Mouse (Mus musculus) kidney, embryonic 15.5 days (tissue): ENCODE results near the gene Capzb. TPM values are rescaled to one million over a fixed set of nuclear protein-coding genes. Genes with fewer than 3 reads are reported as not detected.

Source experiments
- ATAC-seq: fragments of 200-750 bp; cut with Nextera tagmentation; replicated peaks from 2 replicates; pipeline ENCODE4 v1.8.0; 2017; ENCODE audit warnings: moderate TSS enrichment; ENCODE audit not compliant: low FRiP score
- H3K27ac ChIP-seq: fragments of 300-500 bp; sonication (generic); 2 replicates; pipeline ENCODE4 v1.5.1; 2015; ENCODE audit warnings: mild to moderate bottlenecking, inconsistent platforms
- H3K27me3 ChIP-seq: fragments of 300-500 bp; sonication (generic); 2 replicates; pipeline ENCODE4 v1.6.1; 2015; ENCODE audit warnings: inconsistent platforms
- H3K36me3 ChIP-seq: fragments of 300-500 bp; sonication (generic); 2 replicates; pipeline ENCODE4 v1.6.1; 2015; ENCODE audit warnings: inconsistent platforms
- H3K4me1 ChIP-seq: fragments of 300-500 bp; sonication (generic); 2 replicates; pipeline ENCODE4 v1.6.1; 2015; ENCODE audit warnings: inconsistent platforms
- H3K4me2 ChIP-seq: fragments of 300-500 bp; sonication (generic); 2 replicates; pipeline ENCODE4 v1.6.1; 2015; ENCODE audit warnings: moderate library complexity, mild to moderate bottlenecking, inconsistent platforms
- H3K4me3 ChIP-seq: fragments of 300-500 bp; sonication (generic); replicated peaks from 2 replicates; pipeline ENCODE4 v1.5.1; 2015; ENCODE audit warnings: mild to moderate bottlenecking, inconsistent platforms
- H3K9ac ChIP-seq: fragments of 300-500 bp; sonication (generic); 2 replicates; pipeline ENCODE4 v1.6.1; 2015; ENCODE audit warnings: mild to moderate bottlenecking, inconsistent platforms
- H3K9me3 ChIP-seq: fragments of 300-500 bp; sonication (generic); replicated peaks from 2 replicates; pipeline ENCODE4 v1.6.1; 2016; ENCODE audit warnings: inconsistent platforms
- WGBS: fragments of 180-500 bp; shearing (Covaris S2); methylation state at CpG from one replicate; pipeline ENCODE4 v1.1.7; 2015; ENCODE audit warnings: mixed read lengths; 5-methylcytosine and 5-hydroxymethylcytosine counted together
- polyA plus RNA-seq: library from polyadenylated mRNA; unstranded; fragments of >200 nt; fragmentation: Nextera tagmentation; extraction: Ambion mirVana; gene quantifications from 2 replicates; pipeline ENCODE4 v1.2.1, GENCODE M21; 2015

Gene Capzb
- polyA plus RNA-seq, 1 experiment from 2014 or later: 395 TPM

- H3K4me2 ChIP-seq: no peak overlapping the region
- no peaks in the 10 kb centered on the region for H3K9me3 ChIP-seq
- H3K4me3 ChIP-seq: no peak overlapping the region
- peaks cover 1% of the 10 kb centered on the region; the same call in 1 of the 2 replicates for H3K4me1 ChIP-seq
- ATAC-seq: no peak
- no peaks in the 10 kb centered on the region for H3K36me3 ChIP-seq
- H3K27ac ChIP-seq: no peak overlapping the region
- no peak overlapping the region for H3K9ac ChIP-seq
- WGBS: 86% methylated on average over 5 of the region's 5 CpGs
- no peaks in the 10 kb centered on the region for H3K27me3 ChIP-seq
Observed at GRCm38 (mm10) chr4:139185766-139186442, 6.8 kb upstream of the Capzb start.

GRCm38 (mm10) chr4:139187930-139188329 lies 4.8 kb upstream of the Capzb start:
- Histone ChIP-seq H3K4me2 (no peak overlapping the region), H3K36me3 (no peaks in the 10 kb centered on the region), H3K4me1 (peaks cover 11% of the 10 kb centered on the region), H3K9me3 (no peaks in the 10 kb centered on the region), H3K4me3 (no peak overlapping the region), H3K27me3 (no peaks in the 10 kb centered on the region), H3K27ac (no peak overlapping the region), H3K9ac (no peak overlapping the region)
- WGBS: 81% methylated on average over 11 of the region's 11 CpGs
- no peak for ATAC-seq

GRCm38 (mm10) chr4:139191605-139192498 lies 847 bp upstream of the Capzb start:
- Histone ChIP-seq H3K4me3 (peak overlapping the region; percentile 95), H3K9me3 (no peaks in the 10 kb centered on the region), H3K36me3 (no peaks in the 10 kb centered on the region), H3K4me2 (peak overlapping the region; percentile 85), H3K27me3 (no peaks in the 10 kb centered on the region), H3K27ac (peak overlapping the region; percentile 97), H3K9ac (peak overlapping the region; percentile 78), H3K4me1 (peaks cover 46% of the 10 kb centered on the region)
- no peak for ATAC-seq
- 12% methylated on average over 19 of the region's 19 CpGs for WGBS

- peak; percentile 45 for ATAC-seq
- WGBS: 2% methylated on average over 35 of the region's 35 CpGs
- Histone ChIP-seq H3K36me3 (no peaks in the 10 kb centered on the region), H3K9ac (peak overlapping the region; percentile 93), H3K4me2 (peak overlapping the region; percentile 85), H3K27ac (peak overlapping the region; percentile 95), H3K4me1 (peaks cover 62% of the 10 kb centered on the region), H3K4me3 (peak overlapping the region; percentile 95), H3K27me3 (no peaks in the 10 kb centered on the region), H3K9me3 (no peaks in the 10 kb centered on the region)
Observed at GRCm38 (mm10) chr4:139193176-139194093, 736 bp downstream of the Capzb start.

GRCm38 (mm10) chr4:139195101-139195500 lies 2.4 kb downstream of the Capzb start:
- peak overlapping the region; percentile 85 for H3K4me2 ChIP-seq
- H3K36me3 ChIP-seq: peaks cover 10% of the 10 kb centered on the region
- no peak overlapping the region for H3K9ac ChIP-seq
- peak overlapping the region; percentile 95; the same call in 1 of the 2 replicates for H3K4me3 ChIP-seq
- H3K4me1 ChIP-seq: peaks cover 65% of the 10 kb centered on the region
- no peaks in the 10 kb centered on the region for H3K27me3 ChIP-seq
- no peak overlapping the region for H3K27ac ChIP-seq
- WGBS: 76% methylated on average over 5 of the region's 5 CpGs
- H3K9me3 ChIP-seq: no peaks in the 10 kb centered on the region
- no peak for ATAC-seq

GRCm38 (mm10) chr4:139196464-139196863 lies 3.8 kb downstream of the Capzb start:
- Histone ChIP-seq H3K36me3 (peaks cover 21% of the 10 kb centered on the region), H3K4me1 (peaks cover 58% of the 10 kb centered on the region), H3K4me3 (no peak overlapping the region), H3K9ac (no peak overlapping the region), H3K27me3 (no peaks in the 10 kb centered on the region), H3K4me2 (no peak overlapping the region), H3K9me3 (no peaks in the 10 kb centered on the region), H3K27ac (no peak overlapping the region)
- ATAC-seq: no peak
- 84% methylated on average over 6 of the region's 6 CpGs for WGBS

GRCm38 (mm10) chr4:139196949-139197348 lies 4.2 kb downstream of the Capzb start:
- ATAC-seq: no peak
- H3K9ac ChIP-seq: no peak overlapping the region
- no peak overlapping the region for H3K4me2 ChIP-seq
- H3K36me3 ChIP-seq: peaks cover 21% of the 10 kb centered on the region
- peaks cover 54% of the 10 kb centered on the region for H3K4me1 ChIP-seq
- no peaks in the 10 kb centered on the region for H3K9me3 ChIP-seq
- H3K27me3 ChIP-seq: no peaks in the 10 kb centered on the region
- peak overlapping the region; percentile 30; the same call in 1 of the 2 replicates for H3K27ac ChIP-seq
- 67% methylated on average over 6 of the region's 6 CpGs for WGBS
- no peak overlapping the region for H3K4me3 ChIP-seq

- Histone ChIP-seq H3K9ac (no peak overlapping the region), H3K4me3 (no peak overlapping the region), H3K27me3 (no peaks in the 10 kb centered on the region), H3K27ac (peak overlapping the region; percentile 30), H3K4me1 (peaks cover 56% of the 10 kb centered on the region), H3K9me3 (no peaks in the 10 kb centered on the region), H3K4me2 (no peak overlapping the region), H3K36me3 (peaks cover 21% of the 10 kb centered on the region)
- WGBS: 66% methylated on average over 5 of the region's 5 CpGs
- no peak for ATAC-seq
Observed at GRCm38 (mm10) chr4:139197453-139197852, 4.8 kb downstream of the Capzb start.

- H3K27me3 ChIP-seq: no peaks in the 10 kb centered on the region
- peak overlapping the region; percentile 30; the same call in 1 of the 2 replicates for H3K27ac ChIP-seq
- H3K4me2 ChIP-seq: no peak overlapping the region
- H3K4me1 ChIP-seq: peaks cover 63% of the 10 kb centered on the region
- H3K4me3 ChIP-seq: no peak overlapping the region
- peaks cover 21% of the 10 kb centered on the region for H3K36me3 ChIP-seq
- WGBS: 59% methylated on average over 9 of the region's 9 CpGs
- H3K9ac ChIP-seq: no peak overlapping the region
- 0 out of 2 replicates have a peak, but pooled peaks have one; percentile 11 for ATAC-seq
- H3K9me3 ChIP-seq: no peaks in the 10 kb centered on the region
Observed at GRCm38 (mm10) chr4:139198004-139198689, 5.4 kb downstream of the Capzb start.

GRCm38 (mm10) chr4:139199126-139199525 lies 6.4 kb downstream of the Capzb start:
- Histone ChIP-seq H3K4me3 (no peak overlapping the region), H3K27ac (no peak overlapping the region), H3K4me1 (peaks cover 66% of the 10 kb centered on the region), H3K4me2 (no peak overlapping the region), H3K27me3 (no peaks in the 10 kb centered on the region), H3K36me3 (peaks cover 24% of the 10 kb centered on the region), H3K9ac (no peak overlapping the region), H3K9me3 (no peaks in the 10 kb centered on the region)
- ATAC-seq: no peak
- WGBS: 85% methylated on average over 9 of the region's 9 CpGs

GRCm38 (mm10) chr4:139199703-139200340 lies 7.1 kb downstream of the Capzb start:
- Histone ChIP-seq H3K36me3 (peaks cover 24% of the 10 kb centered on the region), H3K9ac (no peak overlapping the region), H3K4me2 (no peak overlapping the region), H3K27ac (no peak overlapping the region), H3K4me3 (no peak overlapping the region), H3K27me3 (no peaks in the 10 kb centered on the region), H3K4me1 (peaks cover 66% of the 10 kb centered on the region), H3K9me3 (no peaks in the 10 kb centered on the region)
- 95% methylated on average over 8 of the region's 8 CpGs for WGBS
- ATAC-seq: no peak
